Mouse (Mus musculus) midbrain, embryonic 14.5 days (tissue): ENCODE measurements at regions not wholly inside any gene's neighbourhood (a gene's known extent, or its start where the extent isn't known, plus 50 kb on each side); places are given as distances from the start of the nearest gene placed in this dataset.

Experiments used
- ATAC-seq: fragments of 200-750 bp; cut with Nextera tagmentation; 2 replicates; pipeline ENCODE4 v1.8.0; 2017; ENCODE audit warnings: moderate number of reproducible peaks, moderate library complexity; ENCODE audit not compliant: low FRiP score, low TSS enrichment
- DNase-seq: peaks from one replicate; pipeline ENCODE4 v3.0.0-alpha.2; 2015
- H3K27ac ChIP-seq: fragments of 300-500 bp; sonication (generic); replicated peaks from 2 replicates; pipeline ENCODE4 v1.5.1; 2014; ENCODE audit warnings: mild to moderate bottlenecking, low read depth, low read length, moderate library complexity
- H3K27me3 ChIP-seq: fragments of 300-500 bp; sonication (generic); 2 replicates; pipeline ENCODE4 v1.6.1; 2014; ENCODE audit warnings: low read length, control low read depth, mixed read lengths; ENCODE audit not compliant: control insufficient read depth, insufficient read depth
- H3K36me3 ChIP-seq: fragments of 300-500 bp; sonication (generic); 2 replicates; pipeline ENCODE4 v1.6.1; 2014; ENCODE audit warnings: low read length, control low read depth; ENCODE audit not compliant: control insufficient read depth, insufficient read depth
- H3K4me1 ChIP-seq: fragments of 300-500 bp; sonication (generic); 2 replicates; pipeline ENCODE4 v1.6.1; 2014; ENCODE audit warnings: mild to moderate bottlenecking, antibody characterized with exemption, low read length, control low read depth; ENCODE audit not compliant: control insufficient read depth, insufficient read depth
- H3K4me2 ChIP-seq: fragments of 300-500 bp; sonication (generic); 2 replicates; pipeline ENCODE4 v1.6.1; 2014; ENCODE audit warnings: mild to moderate bottlenecking, low read length, moderate library complexity
- H3K4me3 ChIP-seq: fragments of 300-500 bp; sonication (generic); replicated peaks from 2 replicates; pipeline ENCODE4 v1.5.1; 2014; ENCODE audit warnings: low read depth, low read length
- H3K9ac ChIP-seq: fragments of 300-500 bp; sonication (generic); replicated peaks from 2 replicates; pipeline ENCODE4 v1.6.1; 2014; ENCODE audit warnings: mild to moderate bottlenecking, low read length, moderate library complexity
- H3K9me3 ChIP-seq: fragments of 300-500 bp; sonication (generic); 2 replicates; pipeline ENCODE4 v1.6.1; 2016; ENCODE audit warnings: low read length, control low read depth, mixed read lengths; ENCODE audit not compliant: control insufficient read depth
- WGBS: fragments of 180-500 bp; shearing (Covaris S2); extraction: QIAGEN DNeasy Blood & Tissue Kit; methylation state at CpG from one replicate; pipeline ENCODE4 v1.1.7; 2014; 5-methylcytosine and 5-hydroxymethylcytosine counted together

GRCm38 (mm10) chr15:63071921-63072320 is 773.1 kb downstream of the Gsdmc2 start:
- no peak for ATAC-seq
- H3K9ac ChIP-seq, result no peak overlapping the region
- WGBS, result 84% methylated on average over 4 of the region's 4 CpGs

GRCm38 (mm10) chr15:63067126-63067525 is 777.9 kb downstream of the Gsdmc2 start:
- 89% methylated on average over 3 of the region's 3 CpGs for WGBS
- Histone ChIP-seq H3K9me3 (no peaks in the 10 kb centered on the region), H3K9ac (no peak overlapping the region), H3K4me1 (no peaks in the 10 kb centered on the region), H3K27ac (no peak overlapping the region), H3K4me2 (no peak overlapping the region), H3K4me3 (no peak overlapping the region), H3K36me3 (no peaks in the 10 kb centered on the region), H3K27me3 (no peaks in the 10 kb centered on the region)
- ATAC-seq (no peak), DNase-seq (no peak)

More at GRCm38 (mm10) chr15:63071921-63072320, 773.1 kb downstream of the Gsdmc2 start:
- no peaks in the 10 kb centered on the region for H3K36me3 ChIP-seq
- no peak overlapping the region for H3K4me3 ChIP-seq
- no peak overlapping the region for H3K4me2 ChIP-seq
- no peak for DNase-seq
- no peaks in the 10 kb centered on the region for H3K27me3 ChIP-seq
- H3K4me1 ChIP-seq, result no peaks in the 10 kb centered on the region
- no peaks in the 10 kb centered on the region for H3K9me3 ChIP-seq
- no peak overlapping the region for H3K27ac ChIP-seq

- H3K9ac ChIP-seq, result no peak overlapping the region
- DNase-seq (no peak), ATAC-seq (no peak)
- H3K27me3 ChIP-seq, result no peaks in the 10 kb centered on the region
- H3K9me3 ChIP-seq, result no peaks in the 10 kb centered on the region
- H3K27ac ChIP-seq, result no peak overlapping the region
- H3K4me1 ChIP-seq, result no peaks in the 10 kb centered on the region
- 82% methylated on average over 2 of the region's 2 CpGs for WGBS
- H3K4me3 ChIP-seq, result no peak overlapping the region
- no peaks in the 10 kb centered on the region for H3K36me3 ChIP-seq
- H3K4me2 ChIP-seq, result no peak overlapping the region
Measured at GRCm38 (mm10) chr15:63066020-63066439, 778.9 kb downstream of the Gsdmc2 start.

GRCm38 (mm10) chr15:63061891-63062290 is 783.1 kb downstream of the Gsdmc2 start:
- H3K4me1 ChIP-seq, result no peaks in the 10 kb centered on the region
- no peak for DNase-seq
- no peak overlapping the region for H3K27ac ChIP-seq
- no peak overlapping the region for H3K4me3 ChIP-seq
- no peaks in the 10 kb centered on the region for H3K36me3 ChIP-seq
- no peaks in the 10 kb centered on the region for H3K9me3 ChIP-seq
- no peaks in the 10 kb centered on the region for H3K27me3 ChIP-seq
- no peak overlapping the region for H3K4me2 ChIP-seq
- ATAC-seq, result no peak
- H3K9ac ChIP-seq, result no peak overlapping the region
- WGBS, result 77% methylated on average over 3 of the region's 3 CpGs

GRCm38 (mm10) chr15:63060826-63061225 is 784.2 kb downstream of the Gsdmc2 start:
- Histone ChIP-seq H3K27ac (no peak overlapping the region), H3K4me2 (no peak overlapping the region), H3K4me3 (no peak overlapping the region), H3K4me1 (no peaks in the 10 kb centered on the region), H3K27me3 (no peaks in the 10 kb centered on the region), H3K9ac (no peak overlapping the region), H3K9me3 (no peaks in the 10 kb centered on the region), H3K36me3 (no peaks in the 10 kb centered on the region)
- DNase-seq (no peak), ATAC-seq (no peak)
- 90% methylated on average over 3 of the region's 3 CpGs for WGBS

- no peak overlapping the region for H3K4me3 ChIP-seq
- 5% methylated on average over 3 of the region's 3 CpGs for WGBS
- H3K9ac ChIP-seq, result no peak overlapping the region
- H3K27me3 ChIP-seq, result no peaks in the 10 kb centered on the region
- H3K4me1 ChIP-seq, result no peaks in the 10 kb centered on the region
- H3K27ac ChIP-seq, result no peak overlapping the region
- ATAC-seq, result no peak
- H3K4me2 ChIP-seq, result no peak overlapping the region
- H3K9me3 ChIP-seq, result no peaks in the 10 kb centered on the region
- H3K36me3 ChIP-seq, result no peaks in the 10 kb centered on the region
- DNase-seq, result no peak
Measured at GRCm38 (mm10) chr15:63052570-63053255, 792.3 kb downstream of the Gsdmc2 start.

GRCm38 (mm10) chr15:63050033-63050432 is 794.9 kb downstream of the Gsdmc2 start:
- DNase-seq (no peak), ATAC-seq (no peak)
- Histone ChIP-seq H3K4me2 (no peak overlapping the region), H3K27me3 (no peaks in the 10 kb centered on the region), H3K36me3 (no peaks in the 10 kb centered on the region), H3K4me3 (no peak overlapping the region), H3K9ac (no peak overlapping the region), H3K27ac (no peak overlapping the region), H3K4me1 (no peaks in the 10 kb centered on the region), H3K9me3 (no peaks in the 10 kb centered on the region)
- WGBS, result 98% methylated on average over 1 of the region's 1 CpGs

- Histone ChIP-seq H3K27ac (no peak overlapping the region), H3K4me1 (no peaks in the 10 kb centered on the region), H3K36me3 (no peaks in the 10 kb centered on the region), H3K27me3 (no peaks in the 10 kb centered on the region), H3K4me3 (no peak overlapping the region), H3K4me2 (no peak overlapping the region), H3K9ac (no peak overlapping the region), H3K9me3 (no peaks in the 10 kb centered on the region)
- DNase-seq (no peak), ATAC-seq (no peak)
Measured at GRCm38 (mm10) chr15:63042367-63042766, 802.6 kb downstream of the Gsdmc2 start.

- no peak overlapping the region for H3K9ac ChIP-seq
- no peak overlapping the region for H3K4me3 ChIP-seq
- no peak overlapping the region for H3K27ac ChIP-seq
- H3K27me3 ChIP-seq, result no peaks in the 10 kb centered on the region
- H3K9me3 ChIP-seq, result no peaks in the 10 kb centered on the region
- H3K36me3 ChIP-seq, result no peaks in the 10 kb centered on the region
- DNase-seq (no peak), ATAC-seq (no peak)
- H3K4me1 ChIP-seq, result no peaks in the 10 kb centered on the region
- WGBS, result 89% methylated on average over 7 of the region's 7 CpGs
- H3K4me2 ChIP-seq, result no peak overlapping the region
Measured at GRCm38 (mm10) chr15:63036241-63036640, 808.7 kb downstream of the Gsdmc2 start.
